Mouse (Mus musculus) ZHBTc4 (cell line): ENCODE data around the gene Mgme1.

ENCODE experiments used
- DNase-seq: peaks from one replicate; pipeline ENCODE4 v3.0.0-alpha.2; 2011; ENCODE audit warnings: low read depth, low spot score

The Mgme1 gene

GRCm38 (mm10) chr2:144270507-144271420 is at the start of gene Mgme1, which contains the start of gene Snx5:
Mgme1 (plus strand) TSS chr2:144270663.
Snx5 (minus strand) TSS chr2:144270906.
- DNase-seq = peak; percentile 99

GRCm38 (mm10) chr2:144224351-144224750 is 46.1 kb upstream of the Mgme1 start:
- DNase-seq = peak; percentile 25

- DNase-seq = no peak
These were observed 43.4 kb upstream of the Mgme1 start for GRCm38 (mm10) chr2:144226906-144227586.

GRCm38 (mm10) chr2:144228521-144229346 is 41.7 kb upstream of the Mgme1 start:
- no peak for DNase-seq

- DNase-seq = peak; percentile 48
These were observed 40.8 kb upstream of the Mgme1 start for GRCm38 (mm10) chr2:144229647-144230046.

- no peak for DNase-seq
These were observed 40.0 kb upstream of the Mgme1 start for GRCm38 (mm10) chr2:144230498-144230897.

GRCm38 (mm10) chr2:144231115-144231514 is 39.3 kb upstream of the Mgme1 start:
- no peak for DNase-seq

GRCm38 (mm10) chr2:144233534-144233933 is 36.9 kb upstream of the Mgme1 start:
- DNase-seq = no peak

GRCm38 (mm10) chr2:144235776-144236175 is 34.7 kb upstream of the Mgme1 start:
- DNase-seq = no peak

GRCm38 (mm10) chr2:144236791-144237584 is 33.5 kb upstream of the Mgme1 start:
- DNase-seq = no peak

- DNase-seq = no peak
These were observed 32.1 kb upstream of the Mgme1 start for GRCm38 (mm10) chr2:144238341-144238740.

GRCm38 (mm10) chr2:144239318-144239717 is 31.1 kb upstream of the Mgme1 start:
- no peak for DNase-seq

GRCm38 (mm10) chr2:144240095-144240899 is 30.2 kb upstream of the Mgme1 start:
- no peak for DNase-seq

GRCm38 (mm10) chr2:144245464-144245863 is 25.0 kb upstream of the Mgme1 start:
- peak; percentile 27 for DNase-seq

- peak; percentile 41 for DNase-seq
These were observed 24.2 kb upstream of the Mgme1 start for GRCm38 (mm10) chr2:144246270-144246669.

- DNase-seq = peak; percentile 59
These were observed 23.0 kb upstream of the Mgme1 start for GRCm38 (mm10) chr2:144247337-144247978.

GRCm38 (mm10) chr2:144248613-144249376 is 21.7 kb upstream of the Mgme1 start:
- no peak for DNase-seq

- DNase-seq = no peak
These were observed 20.4 kb upstream of the Mgme1 start for GRCm38 (mm10) chr2:144250111-144250510.

GRCm38 (mm10) chr2:144262837-144263236 is 7.6 kb upstream of the Mgme1 start:
- DNase-seq = no peak
